Mouse (Mus musculus): ENCODE data around the gene Lrba. TPM values are rescaled to one million over a fixed set of nuclear protein-coding genes. Genes with fewer than 3 reads are reported as not detected.

The Lrba gene
- polyA plus RNA-seq, 1 experiment from 2014 or later: 11.4 TPM

DNA sequence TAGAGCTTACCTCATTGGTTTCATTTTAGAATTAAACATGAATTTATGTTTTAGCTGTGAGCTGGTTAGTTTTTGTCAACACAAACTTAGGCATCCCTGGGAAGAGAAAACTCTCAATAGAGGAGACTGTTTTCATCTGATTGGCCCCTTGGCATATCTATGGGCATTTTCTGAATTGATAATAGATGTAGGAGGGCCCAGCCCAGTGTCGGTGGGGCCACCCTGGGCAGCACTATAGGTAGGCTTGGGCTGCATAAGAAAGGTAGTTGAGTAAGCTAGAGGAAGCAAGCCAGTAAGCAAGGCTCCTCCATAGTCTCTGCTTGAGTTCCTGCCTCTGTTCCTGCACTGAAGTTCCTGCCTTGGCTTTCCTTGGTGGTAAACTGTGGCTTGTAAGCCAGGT is 26.7 kb downstream of the Lrba start:
- no peak overlapping the region for H3K27ac ChIP-seq
- H3K36me3 ChIP-seq (replicated peaks; ENCODE audit: control insufficient read depth, insufficient read depth): no peaks in the 10 kb centered on the region
- no peak overlapping the region for H3K4me3 ChIP-seq (replicated peaks; ENCODE audit: low read length)
- no peaks in the 10 kb centered on the region for H3K27me3 ChIP-seq (ENCODE audit: control insufficient read depth, insufficient read depth, low read length)
- no peaks in the 10 kb centered on the region for H3K9me3 ChIP-seq (ENCODE audit: control insufficient read depth, low read length)
- ATAC-seq (ENCODE audit: low FRiP score) (no peak), DNase-seq (ENCODE audit: low spot score) (no peak)
- H3K4me1 ChIP-seq (replicated peaks; ENCODE audit: control insufficient read depth, insufficient read depth, low read length): no peaks in the 10 kb centered on the region
- no peak overlapping the region for H3K9ac ChIP-seq
- 92% methylated on average over 1 of the region's 1 CpGs for WGBS
- H3K4me2 ChIP-seq (replicated peaks): no peak overlapping the region

DNA sequence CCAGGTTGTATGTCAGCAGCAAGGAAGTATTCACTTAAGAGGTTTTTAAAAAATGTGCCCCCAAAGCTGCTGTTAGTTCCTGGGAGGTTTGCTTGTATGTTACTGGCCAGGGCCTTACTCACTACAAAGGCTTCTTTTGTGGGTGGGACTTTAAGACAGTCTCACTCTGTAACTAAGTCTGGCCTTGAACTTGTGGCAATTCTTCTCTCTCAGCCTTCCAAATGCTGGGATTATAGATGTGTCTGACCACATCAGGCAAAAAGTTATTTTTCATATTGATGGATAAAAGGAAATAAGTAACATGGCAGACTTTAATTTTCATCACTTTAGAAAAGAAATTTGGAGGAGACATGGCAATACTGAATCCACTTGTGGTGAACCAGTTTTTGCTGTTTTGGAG is 28.1 kb downstream of the Lrba start:
- H3K4me2 ChIP-seq (replicated peaks): no peak overlapping the region
- H3K4me3 ChIP-seq (replicated peaks; ENCODE audit: low read length): no peak overlapping the region
- H3K4me1 ChIP-seq (replicated peaks; ENCODE audit: control insufficient read depth, insufficient read depth, low read length): no peaks in the 10 kb centered on the region
- H3K9ac ChIP-seq: no peak overlapping the region
- no peak for DNase-seq (ENCODE audit: low spot score)
- H3K36me3 ChIP-seq (replicated peaks; ENCODE audit: control insufficient read depth, insufficient read depth): no peaks in the 10 kb centered on the region
- no peaks in the 10 kb centered on the region for H3K9me3 ChIP-seq (ENCODE audit: control insufficient read depth, low read length)
- ATAC-seq (ENCODE audit: low FRiP score): no peak
- no peaks in the 10 kb centered on the region for H3K27me3 ChIP-seq (ENCODE audit: control insufficient read depth, insufficient read depth, low read length)
- H3K27ac ChIP-seq: no peak overlapping the region

DNA sequence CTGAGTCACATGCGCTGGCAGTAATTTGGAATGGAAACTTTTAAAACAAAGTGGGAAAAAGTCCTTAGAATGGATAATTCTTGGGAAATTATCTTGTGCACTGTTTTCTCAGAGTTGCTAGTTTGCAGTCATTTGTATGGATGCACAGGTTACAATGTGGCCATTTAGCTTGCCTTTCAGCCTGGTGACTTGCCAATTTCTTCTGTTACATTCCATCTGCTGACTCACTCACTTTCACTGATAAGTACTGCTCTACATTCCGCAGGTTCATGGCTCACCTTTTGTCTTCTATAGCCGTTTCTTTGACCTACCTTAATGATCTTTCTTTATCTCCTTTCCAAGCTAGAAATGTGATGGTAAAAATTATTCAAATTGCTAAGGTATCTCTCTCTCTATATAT is 28.6 kb downstream of the Lrba start:
- Histone ChIP-seq H3K4me2 (replicated peaks) (no peak overlapping the region), H3K27ac (no peak overlapping the region), H3K9me3 (ENCODE audit: control insufficient read depth, low read length) (no peaks in the 10 kb centered on the region), H3K9ac (no peak overlapping the region), H3K4me1 (replicated peaks; ENCODE audit: control insufficient read depth, insufficient read depth, low read length) (no peaks in the 10 kb centered on the region), H3K27me3 (ENCODE audit: control insufficient read depth, insufficient read depth, low read length) (no peaks in the 10 kb centered on the region), H3K36me3 (replicated peaks; ENCODE audit: control insufficient read depth, insufficient read depth) (no peaks in the 10 kb centered on the region), H3K4me3 (replicated peaks; ENCODE audit: low read length) (no peak overlapping the region)
- 80% methylated on average over 3 of the region's 3 CpGs for WGBS
- no peak for ATAC-seq (ENCODE audit: low FRiP score)
- no peak for DNase-seq (ENCODE audit: low spot score)

DNA sequence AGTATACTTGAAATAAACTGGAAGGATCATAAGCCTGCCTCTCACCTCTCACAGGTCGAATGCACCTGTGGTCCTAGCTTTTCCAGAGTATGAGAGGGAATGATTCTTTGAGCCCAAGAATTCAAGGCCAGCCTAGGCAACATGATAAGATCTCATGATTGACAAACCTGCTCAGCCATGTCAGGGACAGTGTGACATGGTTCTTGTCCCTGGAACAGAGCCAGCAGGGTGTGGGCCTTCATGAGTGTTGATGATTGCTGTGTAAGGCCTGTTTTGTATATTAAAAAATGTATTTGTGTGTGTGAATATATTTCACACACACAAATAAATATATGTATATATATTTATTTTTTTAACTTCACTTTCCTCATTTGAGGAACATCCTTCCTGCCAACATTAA is 29.3 kb downstream of the Lrba start:
- 83% methylated on average over 1 of the region's 1 CpGs for WGBS
- no peak for DNase-seq (ENCODE audit: low spot score)
- H3K4me1 ChIP-seq (replicated peaks; ENCODE audit: control insufficient read depth, insufficient read depth, low read length): no peaks in the 10 kb centered on the region

DNA sequence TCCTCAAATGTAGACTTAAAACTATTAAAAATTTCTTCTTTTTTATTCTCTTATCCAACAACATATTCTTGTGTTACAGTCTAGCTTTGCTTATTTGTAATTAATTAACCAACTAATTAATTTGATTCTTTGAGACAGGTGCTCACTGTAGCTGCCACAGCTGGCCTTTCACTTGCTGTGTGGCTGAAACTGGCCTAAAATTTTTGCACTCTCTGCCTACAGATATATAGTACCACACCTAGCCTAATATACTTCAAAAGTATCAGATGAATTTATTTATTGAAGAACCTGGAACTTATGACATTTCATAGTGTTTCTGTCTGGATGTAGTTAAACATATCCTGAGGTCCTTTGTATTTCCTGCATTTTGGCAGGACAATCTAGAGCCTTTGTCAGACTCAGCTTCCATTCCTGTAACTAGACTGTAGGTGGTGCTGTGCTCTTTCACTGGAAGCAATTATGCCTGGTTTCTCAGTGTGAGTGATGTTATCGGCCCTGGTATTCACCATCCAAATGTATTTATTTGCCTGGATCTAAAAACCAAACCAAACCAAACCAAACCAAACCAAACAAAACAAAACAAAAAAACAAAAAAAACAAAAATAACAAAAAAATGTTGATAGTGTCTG is 43.7 kb downstream of the Lrba start:
- WGBS: 7% methylated on average over 1 of the region's 1 CpGs

More for the DNA sequence above, 29.3 kb downstream of the Lrba start:
- Histone ChIP-seq H3K4me2 (replicated peaks) (no peak overlapping the region), H3K4me3 (replicated peaks; ENCODE audit: low read length) (no peak overlapping the region), H3K9me3 (ENCODE audit: control insufficient read depth, low read length) (no peaks in the 10 kb centered on the region), H3K9ac (no peak overlapping the region), H3K36me3 (replicated peaks; ENCODE audit: control insufficient read depth, insufficient read depth) (no peaks in the 10 kb centered on the region), H3K27ac (no peak overlapping the region), H3K27me3 (ENCODE audit: control insufficient read depth, insufficient read depth, low read length) (no peaks in the 10 kb centered on the region)
- ATAC-seq (ENCODE audit: low FRiP score): no peak

DNA sequence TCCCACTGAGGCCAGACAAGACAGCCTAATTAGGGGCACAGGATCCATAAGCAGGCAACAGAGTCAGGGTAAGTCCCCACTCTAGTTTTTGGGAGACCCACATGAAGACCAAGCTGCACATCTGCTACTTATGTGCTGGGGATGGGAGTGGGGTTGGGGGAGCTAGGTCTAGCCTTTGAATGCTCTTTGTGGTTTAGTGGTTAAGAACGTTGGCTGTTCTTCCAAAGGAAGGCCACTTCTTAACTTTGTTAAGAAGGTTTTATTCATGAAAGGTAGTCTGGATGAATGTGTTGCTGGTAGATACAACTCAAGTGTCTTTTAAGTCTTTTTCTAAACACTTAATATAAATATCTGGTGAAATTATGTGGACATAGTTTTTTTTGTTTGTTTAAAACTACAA is 51.2 kb downstream of the Lrba start:
- Histone ChIP-seq H3K4me2 (replicated peaks) (no peak overlapping the region), H3K9me3 (ENCODE audit: control insufficient read depth, low read length) (no peaks in the 10 kb centered on the region), H3K27ac (no peak overlapping the region), H3K4me3 (replicated peaks; ENCODE audit: low read length) (no peak overlapping the region), H3K36me3 (replicated peaks; ENCODE audit: control insufficient read depth, insufficient read depth) (no peaks in the 10 kb centered on the region), H3K4me1 (replicated peaks; ENCODE audit: control insufficient read depth, insufficient read depth, low read length) (no peaks in the 10 kb centered on the region), H3K27me3 (ENCODE audit: control insufficient read depth, insufficient read depth, low read length) (no peaks in the 10 kb centered on the region), H3K9ac (no peak overlapping the region)
- WGBS: 80% methylated on average over 1 of the region's 1 CpGs
- no peak for ATAC-seq (ENCODE audit: low FRiP score)
- no peak for DNase-seq (ENCODE audit: low spot score)

More for the DNA sequence above, 43.7 kb downstream of the Lrba start:
- DNase-seq (ENCODE audit: low spot score) (peak; percentile 83), ATAC-seq (ENCODE audit: low FRiP score) (peak; percentile 77; the same call in 1 of the 2 replicates)
- Histone ChIP-seq H3K4me2 (replicated peaks) (no peak overlapping the region), H3K27me3 (ENCODE audit: control insufficient read depth, insufficient read depth, low read length) (no peaks in the 10 kb centered on the region), H3K27ac (no peak overlapping the region), H3K4me3 (replicated peaks; ENCODE audit: low read length) (no peak overlapping the region), H3K9ac (no peak overlapping the region), H3K36me3 (replicated peaks; ENCODE audit: control insufficient read depth, insufficient read depth) (no peaks in the 10 kb centered on the region), H3K4me1 (replicated peaks; ENCODE audit: control insufficient read depth, insufficient read depth, low read length) (no peaks in the 10 kb centered on the region), H3K9me3 (ENCODE audit: control insufficient read depth, low read length) (no peaks in the 10 kb centered on the region)

DNA sequence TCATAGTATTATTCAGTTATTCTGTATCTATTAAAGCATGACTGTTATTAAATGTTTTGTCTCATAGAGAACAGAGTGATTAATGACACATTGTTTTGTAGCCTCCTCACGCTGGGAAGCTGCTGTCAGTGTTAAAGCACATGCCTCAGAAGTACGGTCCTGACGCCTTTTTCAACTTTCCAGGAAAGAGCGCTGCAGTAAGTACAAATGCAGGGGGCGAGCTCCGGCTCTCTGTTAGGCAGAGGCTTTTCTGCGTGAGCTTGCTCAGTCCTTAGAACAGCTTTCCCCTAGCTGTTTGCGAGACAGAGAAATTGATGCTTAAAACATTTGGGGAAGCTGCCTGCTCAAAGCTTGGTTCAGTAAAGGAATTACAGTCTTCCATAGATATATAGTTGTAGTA is 66.8 kb downstream of the Lrba start:
- no peaks in the 10 kb centered on the region for H3K9me3 ChIP-seq (ENCODE audit: control insufficient read depth, low read length)
- no peak for DNase-seq (ENCODE audit: low spot score)
- WGBS: 30% methylated on average over 8 of the region's 8 CpGs

DNA sequence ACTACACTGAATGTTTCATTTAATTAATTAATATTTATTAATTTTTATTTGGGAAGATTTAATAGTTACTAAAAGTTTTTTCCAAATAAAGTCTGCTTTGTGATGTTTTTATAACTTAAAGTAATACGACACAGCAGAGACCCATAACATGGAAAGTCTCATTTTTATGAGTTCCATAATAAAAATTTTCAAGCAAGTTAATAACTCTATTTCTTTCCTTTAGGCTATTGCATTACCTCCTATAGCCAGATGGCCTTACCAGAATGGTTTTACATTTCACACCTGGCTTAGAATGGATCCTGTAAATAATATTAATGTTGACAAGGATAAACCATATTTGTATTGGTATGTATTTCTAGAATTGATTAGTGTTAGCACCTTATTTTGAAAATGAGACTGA is 70.4 kb downstream of the Lrba start:
- WGBS: 92% methylated on average over 1 of the region's 1 CpGs
- Histone ChIP-seq H3K27me3 (ENCODE audit: control insufficient read depth, insufficient read depth, low read length) (no peaks in the 10 kb centered on the region), H3K9ac (no peak overlapping the region), H3K27ac (no peak overlapping the region), H3K36me3 (replicated peaks; ENCODE audit: control insufficient read depth, insufficient read depth) (no peaks in the 10 kb centered on the region), H3K4me2 (replicated peaks) (no peak overlapping the region), H3K9me3 (ENCODE audit: control insufficient read depth, low read length) (no peaks in the 10 kb centered on the region), H3K4me3 (replicated peaks; ENCODE audit: low read length) (no peak overlapping the region), H3K4me1 (replicated peaks; ENCODE audit: control insufficient read depth, insufficient read depth, low read length) (no peaks in the 10 kb centered on the region)
- no peak for DNase-seq (ENCODE audit: low spot score)
- ATAC-seq (ENCODE audit: low FRiP score): no peak

More for the DNA sequence above, 66.8 kb downstream of the Lrba start:
- Histone ChIP-seq H3K36me3 (replicated peaks; ENCODE audit: control insufficient read depth, insufficient read depth) (no peaks in the 10 kb centered on the region), H3K4me2 (replicated peaks) (no peak overlapping the region), H3K4me1 (replicated peaks; ENCODE audit: control insufficient read depth, insufficient read depth, low read length) (no peaks in the 10 kb centered on the region), H3K9ac (no peak overlapping the region), H3K27ac (no peak overlapping the region), H3K4me3 (replicated peaks; ENCODE audit: low read length) (no peak overlapping the region), H3K27me3 (ENCODE audit: control insufficient read depth, insufficient read depth, low read length) (no peaks in the 10 kb centered on the region)
- ATAC-seq (ENCODE audit: low FRiP score): no peak

DNA sequence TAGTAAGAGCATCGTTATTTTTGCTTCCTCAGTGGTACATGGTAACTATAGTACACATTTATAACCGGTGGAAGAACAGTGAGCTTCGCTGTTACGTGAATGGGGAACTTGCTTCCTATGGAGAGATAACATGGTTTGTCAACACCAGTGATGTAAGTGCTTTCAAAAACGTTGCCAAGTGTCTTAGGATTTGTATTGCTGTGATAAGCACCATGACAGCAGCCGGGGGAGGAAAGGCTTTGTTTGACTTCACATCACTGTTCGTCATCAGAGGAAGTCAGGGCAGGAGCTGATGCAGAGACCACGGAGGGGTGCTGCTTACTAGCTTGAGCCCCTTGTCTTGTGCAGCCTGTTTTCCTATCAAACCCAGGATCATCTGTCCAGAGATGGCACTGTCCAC is 71.7 kb downstream of the Lrba start:
- ATAC-seq (ENCODE audit: low FRiP score): no peak
- H3K9ac ChIP-seq: no peak overlapping the region

DNA sequence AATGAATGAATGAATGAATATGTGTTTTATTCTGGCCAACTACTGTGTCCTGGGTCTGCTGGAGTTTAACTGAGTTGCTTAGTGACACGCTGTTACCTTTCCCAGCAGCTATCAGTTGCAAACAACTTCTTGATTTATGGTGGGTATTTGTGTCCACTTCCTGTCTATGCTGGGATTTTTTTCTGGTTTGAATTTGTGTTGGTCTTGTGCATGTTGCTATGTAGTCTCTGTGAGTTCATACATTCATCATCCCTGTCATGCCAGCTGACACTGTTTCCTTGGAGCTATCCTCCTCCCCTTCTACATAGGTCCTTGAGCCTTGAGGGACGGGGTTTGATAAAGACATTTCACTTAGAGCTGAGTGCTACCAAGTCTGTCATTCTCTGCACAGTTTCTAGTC is 84.4 kb downstream of the Lrba start:
- Histone ChIP-seq H3K27me3 (ENCODE audit: control insufficient read depth, insufficient read depth, low read length) (no peaks in the 10 kb centered on the region), H3K4me1 (replicated peaks; ENCODE audit: control insufficient read depth, insufficient read depth, low read length) (no peaks in the 10 kb centered on the region), H3K4me2 (replicated peaks) (no peak overlapping the region), H3K9me3 (ENCODE audit: control insufficient read depth, low read length) (no peaks in the 10 kb centered on the region), H3K9ac (no peak overlapping the region), H3K4me3 (replicated peaks; ENCODE audit: low read length) (no peak overlapping the region), H3K36me3 (replicated peaks; ENCODE audit: control insufficient read depth, insufficient read depth) (peaks cover 9% of the 10 kb centered on the region), H3K27ac (no peak overlapping the region)
- ATAC-seq (ENCODE audit: low FRiP score): no peak
- 79% methylated on average over 2 of the region's 2 CpGs for WGBS
- no peak for DNase-seq (ENCODE audit: low spot score)

More for the DNA sequence above, 71.7 kb downstream of the Lrba start:
- 57% methylated on average over 8 of the region's 8 CpGs for WGBS
- no peaks in the 10 kb centered on the region for H3K4me1 ChIP-seq (replicated peaks; ENCODE audit: control insufficient read depth, insufficient read depth, low read length)
- no peak overlapping the region for H3K4me3 ChIP-seq (replicated peaks; ENCODE audit: low read length)
- no peaks in the 10 kb centered on the region for H3K36me3 ChIP-seq (replicated peaks; ENCODE audit: control insufficient read depth, insufficient read depth)
- no peak overlapping the region for H3K4me2 ChIP-seq (replicated peaks)
- no peaks in the 10 kb centered on the region for H3K9me3 ChIP-seq (ENCODE audit: control insufficient read depth, low read length)
- DNase-seq (ENCODE audit: low spot score): no peak
- no peak overlapping the region for H3K27ac ChIP-seq
- H3K27me3 ChIP-seq (ENCODE audit: control insufficient read depth, insufficient read depth, low read length): no peaks in the 10 kb centered on the region

Data from hindbrain, embryonic 14.5 days (tissue).